Mouse (Mus musculus) limb, embryonic 14.5 days (tissue): Measurements from ENCODE around the gene Zbtb38. TPM values are rescaled to one million over a fixed set of nuclear protein-coding genes. Genes with fewer than 3 reads are reported as not detected.

Source experiments
- ATAC-seq: fragments of 200-750 bp; cut with Nextera tagmentation; 2 replicates; pipeline ENCODE4 v1.8.0; 2017; ENCODE audit warnings: low read depth, moderate number of reproducible peaks, moderate TSS enrichment; ENCODE audit not compliant: low FRiP score
- DNase-seq: peaks from one replicate; pipeline ENCODE4 v3.0.0-alpha.2; 2015; ENCODE audit warnings: low spot score
- H3K27ac ChIP-seq: fragments of 300-500 bp; sonication (generic); replicated peaks from 2 replicates; pipeline ENCODE4 v1.5.1; 2014; ENCODE audit warnings: low read depth, mild to moderate bottlenecking, low read length, moderate library complexity, mixed read lengths
- H3K27me3 ChIP-seq: fragments of 300-500 bp; sonication (generic); 2 replicates; pipeline ENCODE4 v1.6.1; 2014; ENCODE audit warnings: low read length, mixed read lengths; ENCODE audit not compliant: control insufficient read depth, insufficient read depth
- H3K36me3 ChIP-seq: fragments of 300-500 bp; sonication (generic); 2 replicates; pipeline ENCODE4 v1.6.1; 2014; ENCODE audit warnings: mild to moderate bottlenecking, low read length, moderate library complexity, mixed read lengths; ENCODE audit not compliant: control insufficient read depth, insufficient read depth
- H3K4me1 ChIP-seq: fragments of 300-500 bp; sonication (generic); 2 replicates; pipeline ENCODE4 v1.6.1; 2014; ENCODE audit warnings: antibody characterized with exemption, low read length, mixed read lengths; ENCODE audit not compliant: control insufficient read depth, insufficient read depth
- H3K4me2 ChIP-seq: fragments of 300-500 bp; sonication (generic); replicated peaks from 2 replicates; pipeline ENCODE4 v1.6.1; 2014; ENCODE audit warnings: low read depth, mild to moderate bottlenecking, low read length, moderate library complexity; ENCODE audit not compliant: severe bottlenecking
- H3K4me3 ChIP-seq: fragments of 300-500 bp; sonication (generic); replicated peaks from 2 replicates; pipeline ENCODE4 v1.5.1; 2014; ENCODE audit warnings: low read length
- H3K9ac ChIP-seq: fragments of 300-500 bp; sonication (generic); 2 replicates; pipeline ENCODE4 v1.6.1; 2014; ENCODE audit warnings: mild to moderate bottlenecking, low read depth, low read length, moderate library complexity; ENCODE audit not compliant: severe bottlenecking
- H3K9me3 ChIP-seq: fragments of 300-500 bp; sonication (generic); 2 replicates; pipeline ENCODE4 v1.6.1; 2016; ENCODE audit warnings: low read length; ENCODE audit not compliant: control insufficient read depth
- POLR2A ChIP-seq: fragments of 200-500 bp; IDR thresholded peaks from 2 replicates; pipeline ENCODE4 v1.8.0; 2012; ENCODE audit warnings: inconsistent platforms, mild to moderate bottlenecking, moderate library complexity, borderline replicate concordance; ENCODE audit not compliant: insufficient read depth, insufficient read length; ENCODE audit errors: extremely low read depth
- WGBS: fragments of 180-500 bp; shearing (Covaris S2); extraction: QIAGEN DNeasy Blood & Tissue Kit; methylation state at CpG from one replicate; pipeline ENCODE4 v1.1.7; 2014; 5-methylcytosine and 5-hydroxymethylcytosine counted together
- polyA plus RNA-seq, 2 experiments: library from polyadenylated mRNA; depleted of rRNA in 1 of 2; stranded (reverse) in 1 of 2; unstranded in 1 of 2; fragments of >200 nt; fragmentation: Nextera tagmentation in 1 of 2; extraction: Ambion mirVana in 1 of 2; gene quantifications; 2 replicates each; pipeline versions ENCODE4 v1.2.1 to v1.2.3; 2012 to 2014

Zbtb38 gene
- polyA plus RNA-seq, 2 experiments, result 2.8 to 14.9 TPM

DNA sequence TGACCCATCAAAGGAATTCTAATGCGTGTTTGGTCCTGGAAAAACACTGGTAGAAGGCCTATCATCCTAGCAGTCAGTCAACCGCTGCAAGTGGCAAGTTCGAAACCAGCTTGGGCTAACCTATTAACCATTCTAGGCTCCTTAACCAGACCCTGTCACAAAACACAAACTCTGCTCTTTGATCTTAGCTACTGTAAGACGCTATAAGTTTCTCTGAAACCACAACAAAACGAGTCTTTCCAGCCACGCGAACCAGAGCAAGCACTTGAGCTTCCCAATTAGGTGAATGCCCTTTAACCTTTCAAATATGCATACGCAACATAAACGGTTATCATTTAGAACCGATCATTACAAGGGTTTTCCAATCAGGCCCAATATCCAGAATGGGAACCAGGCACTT is 33.7 kb downstream of the Zbtb38 start:
- no peaks in the 10 kb centered on the region; the same call in 1 of the 2 replicates for H3K36me3 ChIP-seq
- peaks cover 17% of the 10 kb centered on the region for H3K4me1 ChIP-seq
- DNase-seq (no peak), ATAC-seq (no peak)
- H3K9ac ChIP-seq, result peak overlapping the region; percentile 97
- H3K27me3 ChIP-seq, result no peaks in the 10 kb centered on the region
- WGBS, result 48% methylated on average over 10 of the region's 10 CpGs
- H3K27ac ChIP-seq, result peak overlapping the region; percentile 85; the same call in 1 of the 2 replicates
- peak overlapping the region; percentile 67 for H3K4me2 ChIP-seq
- peak overlapping the region; percentile 79 for H3K4me3 ChIP-seq
- no peak for TF ChIP-seq POLR2A
- H3K9me3 ChIP-seq, result no peaks in the 10 kb centered on the region

GRCm38 (mm10) chr9:96718402-96718798 is 34.2 kb downstream of the Zbtb38 start:
- H3K27ac ChIP-seq, result no peak overlapping the region
- H3K36me3 ChIP-seq, result no peaks in the 10 kb centered on the region; the same call in 1 of the 2 replicates
- peaks cover 17% of the 10 kb centered on the region for H3K4me1 ChIP-seq
- H3K4me2 ChIP-seq, result no peak overlapping the region
- no peak for TF ChIP-seq POLR2A
- WGBS, result 86% methylated on average over 8 of the region's 8 CpGs
- H3K27me3 ChIP-seq, result no peaks in the 10 kb centered on the region
- H3K9ac ChIP-seq, result no peak overlapping the region
- no peaks in the 10 kb centered on the region for H3K9me3 ChIP-seq
- DNase-seq (no peak), ATAC-seq (no peak)
- H3K4me3 ChIP-seq, result peak overlapping the region; percentile 79; the same call in 1 of the 2 replicates

DNA sequence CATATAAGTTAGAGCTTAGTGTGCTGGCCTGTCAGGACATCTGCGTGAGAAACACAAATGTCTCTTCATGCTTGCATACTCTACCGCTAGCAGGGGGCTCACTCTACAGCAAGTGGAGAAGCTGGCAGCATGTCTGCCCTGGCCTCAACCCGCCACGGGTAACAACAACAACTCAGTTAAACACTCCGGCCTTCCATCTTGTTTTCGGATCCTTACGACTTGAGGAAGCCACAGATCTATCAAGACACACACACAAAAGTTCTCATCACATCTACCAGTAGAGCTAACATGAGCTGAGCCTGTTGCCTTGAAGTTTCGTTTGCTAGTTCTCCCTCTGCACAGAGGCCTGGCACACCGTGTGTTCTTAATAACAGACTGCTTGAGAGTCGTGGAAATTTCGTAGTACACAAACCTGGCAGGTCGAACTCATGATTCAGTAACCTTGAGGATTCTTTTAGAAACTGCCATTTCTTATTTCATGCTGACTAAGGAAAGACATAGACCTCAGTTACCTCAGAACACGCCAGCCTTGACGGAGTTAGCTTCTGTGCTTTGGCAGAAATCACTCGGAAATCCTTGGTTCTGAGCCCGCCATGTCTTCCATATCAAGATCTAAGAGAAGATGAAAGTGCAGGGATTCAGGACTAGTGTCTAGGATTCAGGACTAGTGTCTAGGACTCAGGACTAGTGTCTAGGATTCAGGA is 34.8 kb downstream of the Zbtb38 start:
- H3K4me3 ChIP-seq, result no peak overlapping the region
- H3K4me2 ChIP-seq, result no peak overlapping the region
- no peak overlapping the region for H3K9ac ChIP-seq
- WGBS, result 86% methylated on average over 16 of the region's 16 CpGs
- H3K4me1 ChIP-seq, result peaks cover 20% of the 10 kb centered on the region
- no peaks in the 10 kb centered on the region; the same call in 1 of the 2 replicates for H3K36me3 ChIP-seq
- no peaks in the 10 kb centered on the region for H3K9me3 ChIP-seq
- H3K27me3 ChIP-seq, result no peaks in the 10 kb centered on the region
- no peak for DNase-seq
- ATAC-seq, result no peak
- TF ChIP-seq POLR2A, result no peak
- H3K27ac ChIP-seq, result no peak overlapping the region

- no peak for ATAC-seq
- Histone ChIP-seq H3K36me3 (no peaks in the 10 kb centered on the region; the same call in none of the 2 replicates), H3K4me2 (no peak overlapping the region), H3K27me3 (no peaks in the 10 kb centered on the region), H3K4me3 (no peak overlapping the region), H3K9ac (no peak overlapping the region), H3K27ac (no peak overlapping the region), H3K4me1 (peaks cover 20% of the 10 kb centered on the region), H3K9me3 (no peaks in the 10 kb centered on the region)
- no peak for TF ChIP-seq POLR2A
- DNase-seq, result no peak
- WGBS, result 88% methylated on average over 14 of the region's 14 CpGs
These were observed 35.7 kb downstream of the Zbtb38 start for GRCm38 (mm10) chr9:96716735-96717444.

GRCm38 (mm10) chr9:96716136-96716535 is 36.5 kb downstream of the Zbtb38 start:
- H3K4me2 ChIP-seq, result no peak overlapping the region
- DNase-seq, result no peak

More at GRCm38 (mm10) chr9:96716136-96716535, 36.5 kb downstream of the Zbtb38 start:
- ATAC-seq, result no peak
- no peak for TF ChIP-seq POLR2A
- Histone ChIP-seq H3K27me3 (no peaks in the 10 kb centered on the region), H3K9ac (no peak overlapping the region), H3K36me3 (no peaks in the 10 kb centered on the region; the same call in none of the 2 replicates), H3K4me1 (peaks cover 20% of the 10 kb centered on the region), H3K9me3 (no peaks in the 10 kb centered on the region), H3K27ac (no peak overlapping the region), H3K4me3 (no peak overlapping the region)
- 73% methylated on average over 10 of the region's 10 CpGs for WGBS
